Mouse (Mus musculus) macrophage (primary cell): ENCODE measurements around the gene Sbf1. TPM values are rescaled to one million over a fixed set of nuclear protein-coding genes. Genes with fewer than 3 reads are reported as not detected.

ENCODE experiments used
- H3K27ac ChIP-seq: fragments of 350-480 bp; formaldehyde crosslinking; 2 replicates; pipeline ENCODE4 v1.9.0; 2021
- H3K36me3 ChIP-seq: fragments of 350-480 bp; formaldehyde crosslinking; 2 replicates; pipeline ENCODE4 v1.9.0; 2021; ENCODE audit errors: inconsistent target
- H3K4me3 ChIP-seq: fragments of 350-480 bp; formaldehyde crosslinking; 2 replicates; pipeline ENCODE4 v1.9.0; 2021; ENCODE audit errors: inconsistent target
- H3K79me2 ChIP-seq: fragments of 350-480 bp; formaldehyde crosslinking; 2 replicates; pipeline ENCODE4 v1.9.0; 2021; ENCODE audit errors: inconsistent target
- WGBS: methylation state at CpG from one replicate; pipeline ENCODE4 v1.1.7; 2026; ENCODE audit warnings: inconsistent platforms; ENCODE audit not compliant: missing documents; 5-methylcytosine and 5-hydroxymethylcytosine counted together
- polyA plus RNA-seq: library from polyadenylated mRNA; stranded (reverse); fragments of 250-400 nt; gene quantifications from 3 replicates; pipeline ENCODE4 v1.2.4, GENCODE M21; 2018; ENCODE audit warnings: inconsistent platforms

Gene Sbf1
- polyA plus RNA-seq, 1 experiment from 2014 or later = 25.5 TPM

DNA sequence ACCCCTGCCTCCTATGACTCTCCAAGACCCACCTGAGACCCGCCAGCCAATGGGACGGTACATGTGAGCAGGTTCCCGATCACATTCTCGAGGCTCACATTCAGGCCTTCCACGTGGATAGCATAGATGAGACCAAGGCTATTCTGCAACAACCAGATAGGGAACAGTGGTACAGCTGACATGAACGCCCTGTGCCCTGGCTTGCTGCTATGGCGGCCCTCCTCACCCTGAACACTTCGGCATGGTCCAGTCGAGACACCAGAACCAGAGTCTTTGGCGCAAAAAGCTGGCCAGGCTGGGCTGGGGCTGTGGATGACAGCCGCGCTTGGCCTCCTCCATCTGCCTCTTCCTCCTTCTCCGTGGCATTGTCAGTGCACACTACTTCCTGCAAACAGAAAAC is 7.7 kb downstream of the Sbf1 start:
- H3K4me3 ChIP-seq = no peak overlapping the region
- no peak overlapping the region for H3K27ac ChIP-seq
- 87% methylated on average over 13 of the region's 13 CpGs for WGBS
- peaks cover 40% of the 10 kb centered on the region for H3K36me3 ChIP-seq
- H3K79me2 ChIP-seq = peaks cover 78% of the 10 kb centered on the region

DNA sequence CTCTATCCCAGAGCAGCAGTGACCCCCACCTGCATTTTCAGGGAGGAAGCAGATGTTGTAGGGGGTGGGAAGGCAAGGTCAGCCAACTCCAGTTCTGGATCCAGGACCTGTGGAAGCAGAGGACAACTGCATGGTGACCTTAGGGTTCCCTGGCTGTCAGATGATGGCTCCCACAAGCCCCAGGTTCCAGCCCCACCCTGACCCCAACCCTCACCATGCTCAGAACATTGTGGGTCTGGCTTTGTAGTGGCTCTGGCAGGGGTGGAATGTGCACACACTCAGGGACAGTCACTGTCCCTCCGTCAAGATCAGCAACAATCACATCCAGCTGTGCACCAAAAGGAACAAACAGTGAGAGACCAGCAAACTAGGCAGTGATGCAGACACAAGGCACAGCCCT is 9.1 kb downstream of the Sbf1 start:
- H3K79me2 ChIP-seq = peaks cover 63% of the 10 kb centered on the region
- WGBS = 100% methylated on average over 1 of the region's 1 CpGs
- H3K27ac ChIP-seq = no peak overlapping the region
- H3K36me3 ChIP-seq = peaks cover 55% of the 10 kb centered on the region
- no peak overlapping the region for H3K4me3 ChIP-seq

DNA sequence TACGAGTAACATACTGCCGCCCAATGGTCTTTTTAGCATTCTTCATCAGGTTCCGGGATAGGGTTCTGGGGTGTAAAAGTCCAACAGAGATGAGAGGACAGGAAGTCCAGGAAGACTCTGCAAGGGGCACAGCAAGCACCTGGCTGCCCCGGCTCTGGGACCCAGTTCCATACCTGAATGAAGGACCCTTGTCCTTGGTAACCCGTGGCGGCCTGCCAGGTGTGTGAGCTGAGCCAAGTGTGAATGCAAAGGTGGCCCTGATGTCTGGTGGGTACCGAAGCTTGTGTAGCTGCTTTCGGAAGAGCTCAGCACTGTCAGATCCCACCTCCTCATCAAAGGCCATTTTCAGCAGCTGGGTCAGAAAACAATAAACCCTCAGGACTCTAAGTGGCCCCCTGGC is 14.5 kb downstream of the Sbf1 start:
- Histone ChIP-seq H3K27ac (no peak overlapping the region), H3K4me3 (no peak overlapping the region), H3K36me3 (peaks cover 86% of the 10 kb centered on the region), H3K79me2 (peaks cover 9% of the 10 kb centered on the region; the same call in 1 of the 2 replicates)
- WGBS = 95% methylated on average over 8 of the region's 8 CpGs

DNA sequence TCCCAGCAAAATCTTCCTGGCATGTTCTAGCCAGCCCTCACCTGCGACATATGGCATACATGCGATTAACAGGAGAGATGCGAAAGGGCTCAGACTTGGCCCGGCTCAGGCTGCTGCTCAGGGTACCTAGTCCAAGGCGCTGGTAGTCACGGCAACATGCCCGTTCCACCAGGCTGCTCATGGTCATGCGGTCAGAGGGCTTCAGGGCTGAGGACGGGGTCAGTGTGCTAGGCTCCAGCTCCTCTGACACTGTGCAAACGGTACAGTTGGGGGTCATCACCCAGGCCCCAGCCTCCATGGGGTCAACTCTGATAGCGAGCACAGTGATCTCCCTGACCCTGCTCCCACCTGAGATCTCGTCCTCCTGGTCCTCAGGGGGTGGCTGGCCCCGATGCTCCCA is 14.9 kb downstream of the Sbf1 start:
- peaks cover 6% of the 10 kb centered on the region; the same call in 1 of the 2 replicates for H3K79me2 ChIP-seq
- H3K27ac ChIP-seq = no peak overlapping the region
- no peak overlapping the region for H3K4me3 ChIP-seq
- H3K36me3 ChIP-seq = peaks cover 86% of the 10 kb centered on the region
- whole genome bisulfite sequencing = 95% methylated on average over 13 of the region's 13 CpGs

DNA sequence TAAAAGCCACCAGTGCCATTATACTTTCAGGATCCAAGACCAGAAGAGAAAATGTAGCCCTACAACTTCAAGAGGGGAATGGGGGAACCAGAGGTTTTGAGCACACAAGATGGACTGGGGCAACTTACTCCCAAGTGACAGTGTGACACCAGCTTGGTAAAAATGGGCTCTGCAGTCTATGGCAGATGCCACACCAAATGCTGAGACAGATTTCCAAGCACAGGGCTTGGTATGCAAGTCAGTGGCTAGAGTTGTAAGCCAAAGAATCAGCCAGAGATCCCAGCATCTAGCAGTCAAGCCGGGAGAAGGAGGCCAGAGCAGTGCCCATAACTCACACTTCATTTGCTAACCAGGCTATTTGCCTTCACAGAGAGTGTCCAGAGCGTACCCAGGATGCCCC is 17.4 kb downstream of the Sbf1 start:
- WGBS = 95% methylated on average over 2 of the region's 2 CpGs
- Histone ChIP-seq H3K27ac (no peak overlapping the region), H3K4me3 (no peak overlapping the region), H3K79me2 (no peaks in the 10 kb centered on the region), H3K36me3 (peaks cover 88% of the 10 kb centered on the region)

DNA sequence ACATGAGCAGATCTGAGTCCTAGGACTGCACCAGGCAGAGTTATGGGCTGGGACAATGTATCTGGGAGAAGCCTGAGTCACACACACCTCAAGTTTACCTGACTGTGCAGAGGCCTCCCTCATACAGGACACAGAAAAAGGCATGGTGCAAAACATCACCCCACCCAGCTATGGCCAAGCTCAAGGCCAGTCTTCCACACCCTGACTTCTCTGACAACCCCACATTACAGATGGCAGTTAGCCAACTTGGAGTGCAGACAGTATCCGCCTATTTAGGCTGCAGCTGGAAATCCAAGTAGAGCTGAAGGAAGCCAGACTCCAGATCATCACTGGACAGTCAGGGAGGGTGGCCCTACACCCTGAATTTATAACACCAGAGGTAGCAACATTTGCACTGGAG is 18.6 kb downstream of the Sbf1 start:
- 100% methylated on average over 1 of the region's 1 CpGs for WGBS
- Histone ChIP-seq H3K4me3 (no peak overlapping the region), H3K79me2 (no peaks in the 10 kb centered on the region), H3K27ac (no peak overlapping the region), H3K36me3 (peaks cover 84% of the 10 kb centered on the region)

DNA sequence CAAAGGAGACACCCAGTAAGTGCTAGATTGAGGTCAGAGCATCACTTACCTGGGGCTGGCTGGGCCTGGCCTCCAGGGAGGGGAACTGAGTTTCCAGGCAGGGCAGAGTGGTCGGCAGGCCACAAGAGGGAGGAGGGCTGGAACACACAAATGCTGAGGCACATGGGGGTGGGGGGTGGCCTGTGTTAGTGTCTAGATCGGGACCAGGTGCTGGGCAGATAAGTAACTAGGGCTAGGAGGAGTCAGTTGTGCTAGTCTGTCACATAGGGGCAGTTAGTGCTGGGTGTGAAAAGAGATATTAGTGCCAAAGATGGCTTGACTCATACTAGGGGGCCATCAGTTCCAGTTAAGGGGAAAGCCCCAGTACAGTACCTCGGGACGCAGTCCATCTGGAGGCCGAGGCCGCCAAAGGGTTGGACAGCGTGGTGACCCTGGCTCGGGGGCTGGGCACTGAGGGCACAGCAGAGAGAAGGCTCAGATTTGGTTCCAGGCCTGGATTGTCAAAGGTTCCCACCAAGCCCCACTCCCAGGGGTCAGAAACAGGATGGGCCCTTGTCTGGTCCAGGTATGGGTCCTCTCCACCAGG is 19.4 kb downstream of the Sbf1 start:
- no peaks in the 10 kb centered on the region for H3K79me2 ChIP-seq
- 92% methylated on average over 8 of the region's 8 CpGs for WGBS
- no peak overlapping the region for H3K27ac ChIP-seq
- H3K36me3 ChIP-seq = peaks cover 81% of the 10 kb centered on the region
- H3K4me3 ChIP-seq = no peak overlapping the region

DNA sequence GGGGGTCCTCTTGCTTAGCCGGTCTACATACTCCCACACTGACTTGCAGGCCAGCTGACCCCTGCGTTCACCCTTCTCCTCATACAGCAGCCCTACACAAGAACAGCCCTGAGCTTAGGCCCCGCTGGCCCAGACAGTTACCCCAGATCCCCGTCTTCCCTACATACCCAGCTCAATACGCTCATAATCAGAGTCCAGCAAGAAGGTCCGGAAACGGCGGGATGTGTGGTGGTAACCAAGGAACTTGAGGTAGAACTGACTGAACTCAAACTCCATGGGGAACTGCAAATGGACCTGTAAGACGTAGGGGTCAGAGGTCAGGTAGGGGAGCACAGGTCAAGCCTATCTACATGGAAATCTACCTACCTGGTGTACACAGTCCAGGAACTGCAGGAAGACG is 21.3 kb downstream of the Sbf1 start:
- peaks cover 80% of the 10 kb centered on the region for H3K36me3 ChIP-seq
- H3K4me3 ChIP-seq = no peak overlapping the region
- no peaks in the 10 kb centered on the region for H3K79me2 ChIP-seq
- 95% methylated on average over 10 of the region's 10 CpGs for WGBS
- no peak overlapping the region for H3K27ac ChIP-seq

DNA sequence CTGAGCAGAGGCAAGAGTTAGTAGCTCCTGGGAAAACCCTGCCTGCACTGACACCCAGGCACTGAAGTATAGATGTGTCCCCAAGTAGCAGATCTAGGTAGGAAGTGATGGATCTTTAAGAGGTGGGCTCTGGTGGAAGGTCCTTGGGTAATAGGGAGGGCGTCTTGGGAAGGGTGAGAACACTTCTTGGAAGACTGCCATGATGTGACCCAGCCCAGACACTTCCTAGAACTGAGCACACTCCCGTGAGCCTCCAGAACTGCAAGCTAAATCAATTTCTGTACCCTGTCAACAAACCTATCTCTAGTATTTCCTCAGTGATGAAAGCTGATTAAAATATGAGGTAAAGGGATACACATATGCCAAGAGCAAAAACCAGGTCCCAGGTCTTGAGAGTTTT is 22.3 kb downstream of the Sbf1 start:
- Histone ChIP-seq H3K27ac (no peak overlapping the region), H3K79me2 (no peaks in the 10 kb centered on the region), H3K36me3 (peaks cover 84% of the 10 kb centered on the region), H3K4me3 (no peak overlapping the region)
- 77% methylated on average over 2 of the region's 2 CpGs for WGBS

DNA sequence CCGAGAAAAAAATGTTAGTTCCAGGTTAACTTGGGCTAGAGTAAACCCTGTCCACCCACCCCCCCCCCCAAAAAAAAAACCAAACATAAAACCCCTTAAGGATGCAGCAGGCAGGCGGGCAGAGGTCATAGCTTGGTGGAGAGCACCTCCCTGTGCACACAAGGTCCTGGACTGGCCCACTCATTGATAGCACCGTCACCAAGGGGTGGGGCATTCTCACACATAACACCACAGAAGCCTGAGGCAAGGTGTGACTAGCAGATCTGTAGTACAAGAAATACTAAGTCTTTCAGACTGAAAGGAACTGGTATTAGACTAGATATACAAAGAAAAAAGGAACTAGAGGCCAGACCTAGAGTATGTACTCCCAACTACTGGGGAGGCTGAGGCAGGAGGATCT is 23.6 kb downstream of the Sbf1 start:
- H3K36me3 ChIP-seq = peaks cover 75% of the 10 kb centered on the region
- WGBS = 92% methylated on average over 3 of the region's 3 CpGs
- H3K4me3 ChIP-seq = no peak overlapping the region
- no peaks in the 10 kb centered on the region for H3K79me2 ChIP-seq
- no peak overlapping the region for H3K27ac ChIP-seq

DNA sequence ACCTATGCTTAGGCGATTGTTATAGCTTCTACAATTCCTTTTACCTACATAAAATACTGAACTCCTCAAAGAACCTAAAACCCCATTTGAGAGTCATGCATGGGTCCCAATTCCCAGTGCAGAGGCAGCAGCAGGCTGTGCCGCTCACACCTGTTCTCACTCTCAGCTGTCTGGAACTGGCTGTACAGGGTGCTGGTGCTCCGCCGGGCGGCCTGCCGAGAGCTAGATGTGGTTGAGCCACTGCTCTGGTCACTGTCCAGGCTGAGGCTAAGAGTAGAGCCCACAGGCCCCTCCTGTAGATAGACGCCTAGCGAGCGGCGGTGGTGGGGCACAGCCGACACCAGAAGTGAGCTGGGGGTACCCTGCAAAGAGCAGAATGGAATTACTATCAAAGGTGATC is 25.7 kb downstream of the Sbf1 start:
- peaks cover 57% of the 10 kb centered on the region for H3K36me3 ChIP-seq
- 97% methylated on average over 11 of the region's 11 CpGs for WGBS
- H3K4me3 ChIP-seq = no peak overlapping the region
- no peaks in the 10 kb centered on the region for H3K79me2 ChIP-seq
- H3K27ac ChIP-seq = no peak overlapping the region

DNA sequence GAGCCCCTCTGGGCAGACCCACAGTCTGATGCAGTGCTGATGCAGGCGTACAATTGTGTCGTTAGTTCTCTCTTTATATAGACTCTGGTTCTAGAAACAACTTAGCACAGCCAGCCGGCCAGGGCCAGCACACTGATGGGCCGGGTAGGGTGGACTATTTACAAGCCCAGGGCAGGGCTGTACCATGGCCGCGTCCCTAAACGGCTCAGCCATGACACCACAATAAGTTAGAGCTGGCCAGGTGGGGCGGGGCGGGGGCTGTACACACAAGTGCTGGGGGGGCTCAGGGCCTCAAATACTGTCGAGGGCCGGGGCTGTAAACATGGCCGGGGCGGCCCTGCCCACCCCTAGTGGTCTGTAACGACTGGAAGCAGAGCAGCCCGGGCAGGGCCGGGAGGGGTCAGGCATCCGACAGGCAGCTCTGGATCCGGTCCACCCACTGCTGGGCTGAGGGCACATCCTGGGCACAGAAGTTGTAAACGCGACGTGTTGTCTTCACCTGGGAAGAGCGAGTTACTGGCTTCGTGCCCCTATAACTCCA is 26.8 kb downstream of the Sbf1 start:
- 91% methylated on average over 22 of the region's 23 CpGs for whole genome bisulfite sequencing
- Histone ChIP-seq H3K4me3 (no peak overlapping the region), H3K27ac (no peak overlapping the region), H3K36me3 (peaks cover 57% of the 10 kb centered on the region), H3K79me2 (no peaks in the 10 kb centered on the region)

DNA sequence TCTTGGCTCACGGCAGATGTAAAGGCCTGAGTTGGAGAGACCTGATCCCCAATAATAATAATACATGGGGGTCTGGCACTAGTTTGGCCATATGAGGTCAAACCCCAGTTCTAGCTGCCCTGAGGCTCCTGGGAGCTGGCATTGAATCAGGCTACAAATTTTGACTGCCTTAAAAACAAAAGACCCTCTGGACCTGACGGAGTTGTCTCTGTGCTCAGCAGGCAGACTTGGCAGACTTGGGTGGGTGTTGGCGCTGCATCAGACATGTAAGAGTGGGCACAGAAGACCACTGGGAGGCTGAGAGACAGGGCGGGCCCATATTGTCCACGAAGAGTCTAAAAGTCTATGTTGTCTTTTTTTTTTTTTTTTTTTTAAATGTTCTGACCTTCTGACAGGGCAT is 28.5 kb downstream of the Sbf1 start:
- H3K4me3 ChIP-seq = no peak overlapping the region
- H3K79me2 ChIP-seq = no peaks in the 10 kb centered on the region
- H3K36me3 ChIP-seq = peaks cover 56% of the 10 kb centered on the region
- WGBS = 83% methylated on average over 5 of the region's 5 CpGs
- H3K27ac ChIP-seq = no peak overlapping the region

DNA sequence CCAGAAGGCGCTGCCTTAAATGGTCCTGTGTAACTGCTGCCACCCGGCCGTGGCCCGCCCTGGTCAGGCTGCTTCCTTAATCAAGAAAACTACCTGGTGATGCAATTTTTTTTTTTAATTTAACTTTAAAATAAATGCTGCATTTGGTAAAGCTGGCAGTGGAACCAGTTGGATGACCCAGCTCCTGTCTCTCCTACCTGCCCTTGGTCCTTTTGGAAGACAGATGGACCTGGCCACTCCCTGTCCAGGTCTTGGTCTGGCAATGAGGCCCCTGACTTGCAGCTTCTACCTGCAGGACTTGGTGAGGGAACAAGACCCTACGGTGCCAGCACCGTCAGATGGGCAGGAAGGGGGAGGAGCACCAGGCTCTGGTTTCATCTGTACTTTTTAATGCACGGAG is 29.0 kb downstream of the Sbf1 start:
- peaks cover 59% of the 10 kb centered on the region for H3K36me3 ChIP-seq
- 49% methylated on average over 5 of the region's 7 CpGs for WGBS
- H3K4me3 ChIP-seq = no peak overlapping the region
- no peak overlapping the region for H3K27ac ChIP-seq
- H3K79me2 ChIP-seq = no peaks in the 10 kb centered on the region

DNA sequence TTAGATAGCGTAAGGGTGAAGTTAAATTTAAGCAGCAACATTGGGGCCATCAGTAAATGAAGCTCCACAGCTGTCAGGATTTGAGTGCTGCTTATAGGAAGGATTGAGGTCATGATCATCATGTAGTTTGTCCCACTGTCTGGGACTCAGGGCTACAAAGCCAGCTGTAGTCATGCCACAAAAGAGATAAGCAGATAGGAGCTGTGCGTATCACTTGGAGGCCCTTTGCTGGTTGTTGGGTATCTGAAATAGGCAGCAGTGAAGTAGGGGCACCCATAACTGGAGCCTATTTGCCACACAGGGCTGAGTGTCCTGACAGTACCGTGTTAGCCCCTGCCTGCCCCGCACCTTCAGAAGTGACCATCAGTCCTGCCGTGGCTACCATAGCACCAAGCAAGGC is 29.6 kb downstream of the Sbf1 start:
- WGBS = 90% methylated on average over 5 of the region's 5 CpGs
- Histone ChIP-seq H3K27ac (no peak overlapping the region), H3K4me3 (no peak overlapping the region), H3K79me2 (no peaks in the 10 kb centered on the region), H3K36me3 (peaks cover 59% of the 10 kb centered on the region)

DNA sequence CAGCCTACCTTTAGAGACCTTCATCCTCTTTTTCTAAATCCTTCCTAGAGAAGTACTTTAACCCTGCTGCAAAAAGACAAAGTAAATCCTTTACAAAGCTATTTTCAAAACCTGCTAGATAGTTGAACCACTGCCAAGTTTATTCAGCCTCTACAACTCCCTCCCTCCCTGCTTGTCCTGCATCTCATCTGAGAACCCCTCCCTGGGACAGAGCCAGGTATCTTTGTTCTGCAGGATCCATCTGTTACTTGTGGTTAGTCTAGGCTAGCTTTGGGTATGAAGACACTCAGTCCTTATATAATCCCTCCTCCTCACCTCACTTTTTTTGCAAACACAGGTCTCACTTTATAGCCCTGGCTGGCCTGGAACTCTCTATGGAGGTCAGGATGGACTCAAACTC is 30.1 kb downstream of the Sbf1 start:
- Histone ChIP-seq H3K36me3 (peaks cover 59% of the 10 kb centered on the region), H3K27ac (no peak overlapping the region), H3K79me2 (no peaks in the 10 kb centered on the region), H3K4me3 (no peak overlapping the region)
